ENCODE assay signal across 9 mouse cellular contexts in genomic region chr7:19811114-19811513, GRCm38 (mm10). TPM values are rescaled to one million over a fixed set of nuclear protein-coding genes. Genes with fewer than 3 reads are reported as not detected.
DNase-seq lines count a peak whose midpoint lies in the region; ATAC-seq and TF ChIP-seq lines count a peak whose summit lies in the region.
"Had no signal": no experiment of that assay in that cellular context is flagged by ENCODE, and none has a peak within 500 bp of the region (broad histone marks: within the 10 kb centered on the region; RNA-seq: fewer than 3 reads in every experiment).

No protein-coding gene starts in this region.

- TF ChIP-seq POLR2A in lung, adult 2 months (IDR thresholded peaks at IDR 0.05; ENCODE audit: borderline replicate concordance, extremely low read depth, low read depth, low read length), result no peak

- H3K4me3 ChIP-seq in forebrain, embryonic 12.5 days (replicated peaks), result peak overlapping the region; percentile 25
- no peak overlapping the region for H3K4me3 ChIP-seq in intestine, postnatal 0 days (ENCODE audit: low read depth, low read length)
- no peak overlapping the region for H3K4me3 ChIP-seq in lung, adult 2 months (replicated peaks; ENCODE audit: extremely low read depth, low read depth, low read length)

- peaks cover 23% of the 10 kb centered on the region for H3K4me1 ChIP-seq in forebrain, embryonic 12.5 days
- H3K4me1 ChIP-seq in intestine, postnatal 0 days (replicated peaks; ENCODE audit: control insufficient read depth, insufficient read depth, low read length), result no peaks in the 10 kb centered on the region
- peaks cover 3% of the 10 kb centered on the region; the same call in 1 of the 2 replicates for H3K4me1 ChIP-seq in lung, adult 2 months (ENCODE audit: control insufficient read depth, insufficient read depth, low read length)

- TF ChIP-seq CTCF in intestine, postnatal 0 days (IDR thresholded peaks at IDR 0.05; ENCODE audit: low read depth), result no peak
- no peak for TF ChIP-seq CTCF in lung, adult 2 months (IDR thresholded peaks at IDR 0.05; ENCODE audit: insufficient read depth, low read length)

- peaks cover 77% of the 10 kb centered on the region for H3K27me3 ChIP-seq in forebrain, embryonic 12.5 days
- no peaks in the 10 kb centered on the region for H3K27me3 ChIP-seq in intestine, postnatal 0 days (replicated peaks; ENCODE audit: control insufficient read depth, insufficient read depth, low read length)
- H3K27me3 ChIP-seq in splenic B cell, adult 2 months (ENCODE audit: control insufficient read depth, insufficient read depth, low read length, poor library complexity, severe bottlenecking), result no peaks in the 10 kb centered on the region

- no peak overlapping the region for H3K27ac ChIP-seq in forebrain, embryonic 12.5 days
- H3K27ac ChIP-seq in intestine, postnatal 0 days (ENCODE audit: low read depth, low read length), result no peak overlapping the region

- peak overlapping the region; percentile 25; the same call in 1 of the 2 replicates for H3K9ac ChIP-seq in forebrain, embryonic 12.5 days
- H3K9ac ChIP-seq in intestine, postnatal 0 days (ENCODE audit: low read depth, low read length), result no peak overlapping the region

- DNase-seq in spleen, postnatal 14 days (ENCODE audit: low spot score in 2 of 2), result peak; percentile 41 to 63
- no peak for DNase-seq in spleen, adult 12 weeks (ENCODE audit: low spot score)
- DNase-seq in lung, adult 2 months, result peak; percentile 74
- peak; percentile 56 for DNase-seq in splenic B cell, adult 2 months (ENCODE audit: low read depth, low spot score)
- no peak for DNase-seq in thymus, postnatal 0 days (ENCODE audit: low spot score)

- H3K9me3 ChIP-seq in forebrain, embryonic 12.5 days, result 0 out of 2 replicates have a peak, but pooled peaks cover 3% of the 10 kb centered on the region
- H3K9me3 ChIP-seq in intestine, postnatal 0 days (ENCODE audit: control insufficient read depth), result no peaks in the 10 kb centered on the region

- peak overlapping the region; percentile 46 for H3K4me2 ChIP-seq in forebrain, embryonic 12.5 days
- no peak overlapping the region for H3K4me2 ChIP-seq in intestine, postnatal 0 days (replicated peaks; ENCODE audit: low read depth)

- no peaks in the 10 kb centered on the region for H3K36me3 ChIP-seq in forebrain, embryonic 12.5 days (replicated peaks)
- H3K36me3 ChIP-seq in intestine, postnatal 0 days (ENCODE audit: control insufficient read depth, insufficient read depth), result peaks cover 44% of the 10 kb centered on the region
- H3K36me3 ChIP-seq in splenic B cell, adult 2 months (ENCODE audit: control insufficient read depth, insufficient read depth, low read length, poor library complexity, severe bottlenecking), result peaks cover 27% of the 10 kb centered on the region

- ATAC-seq in forebrain, embryonic 12.5 days (ENCODE audit: low FRiP score), result peak; percentile 40; the same call in 1 of the 2 replicates
- ATAC-seq in intestine, postnatal 0 days, result peak; percentile 29; the same call in 1 of the 2 replicates
- ATAC-seq in inflammation-experienced regulatory T-cells, adult 6 months, result no peak

- 3% methylated on average over 22 of the region's 22 CpGs for WGBS in forebrain, embryonic 12.5 days
- WGBS in intestine, postnatal 0 days, result 24% methylated on average over 22 of the region's 22 CpGs
- 42% methylated on average over 22 of the region's 22 CpGs for WGBS in lung, adult 2 months

RNA-seq across cellular contexts. Expression of gene Bcl3, which starts 11.5 kb away (rescaled TPM):
- 0.62 and 0.96 TPM in 2 replicates for polyA plus RNA-seq in forebrain, embryonic 12.5 days (2016; fragmentation: Nextera tagmentation; extraction: Ambion mirVana)
- 19.0 and 23.7 TPM in 2 replicates for polyA plus RNA-seq in intestine, postnatal 0 days (2015; fragmentation: Nextera tagmentation; extraction: Ambion mirVana)
- 38.7 and 71.2 TPM in 2 replicates for polyA plus RNA-seq in lung, adult 2 months (2012; rRNA removed)
- polyA plus RNA-seq in thymus, postnatal 0 days (2015; fragmentation: Nextera tagmentation; extraction: Ambion mirVana), result 9.5 and 13.1 TPM in 2 replicates
- 10 to 100 TPM; 13.6 to 19.9 (median 18.5) TPM for polyA plus RNA-seq in inflammation-experienced regulatory T-cells, adult 6 months (2017; shearing (Covaris generic))

RNA-seq across cellular contexts. Expression of gene Cblc, which starts 14.5 kb away (rescaled TPM):
- polyA plus RNA-seq in forebrain, embryonic 12.5 days (2016; fragmentation: Nextera tagmentation; extraction: Ambion mirVana), result 0.47 and 0.56 TPM in 2 replicates
- 54.8 and 56.5 TPM in 2 replicates for polyA plus RNA-seq in intestine, postnatal 0 days (2015; fragmentation: Nextera tagmentation; extraction: Ambion mirVana)
- polyA plus RNA-seq in lung, adult 2 months (2012; rRNA removed), result 16.1 and 21.9 TPM in 2 replicates
- polyA plus RNA-seq in thymus, postnatal 0 days (2015; fragmentation: Nextera tagmentation; extraction: Ambion mirVana), result 2.6 and 4.2 TPM in 2 replicates
- polyA plus RNA-seq in inflammation-experienced regulatory T-cells, adult 6 months (2017; shearing (Covaris generic)), result under 1 TPM in 1 of 3 experiments, not detected in 2; 0.68 TPM

RNA-seq across cellular contexts. Expression of gene Bcam, which starts 40.3 kb away (rescaled TPM):
- 8.9 and 10.9 TPM in 2 replicates for polyA plus RNA-seq in forebrain, embryonic 12.5 days (2016; fragmentation: Nextera tagmentation; extraction: Ambion mirVana)
- 36.2 and 38.0 TPM in 2 replicates for polyA plus RNA-seq in intestine, postnatal 0 days (2015; fragmentation: Nextera tagmentation; extraction: Ambion mirVana)
- polyA plus RNA-seq in lung, adult 2 months (2012; rRNA removed), result 769 and 829 TPM in 2 replicates
- polyA plus RNA-seq in thymus, postnatal 0 days (2015; fragmentation: Nextera tagmentation; extraction: Ambion mirVana), result 29.7 and 30.9 TPM in 2 replicates
- polyA plus RNA-seq in inflammation-experienced regulatory T-cells, adult 6 months (2017; shearing (Covaris generic)), result 1 to 10 TPM; 1.1 to 2.3 (median 1.2) TPM

RNA-seq across cellular contexts. Expression of gene Gm19345, which starts 40.7 kb away (rescaled TPM):
- polyA plus RNA-seq in forebrain, embryonic 12.5 days (2016; fragmentation: Nextera tagmentation; extraction: Ambion mirVana), result 0.65 and 1.3 TPM in 2 replicates
- polyA plus RNA-seq in intestine, postnatal 0 days (2015; fragmentation: Nextera tagmentation; extraction: Ambion mirVana), result 0.16 and 0.39 TPM in 2 replicates
- polyA plus RNA-seq in lung, adult 2 months (2012; rRNA removed), result 0.52 TPM in 1 of 2 replicates, not detected in the other
- polyA plus RNA-seq in thymus, postnatal 0 days (2015; fragmentation: Nextera tagmentation; extraction: Ambion mirVana), result not detected in 2 replicates
- not detected for polyA plus RNA-seq in inflammation-experienced regulatory T-cells, adult 6 months (2017; shearing (Covaris generic))
- polyA plus RNA-seq: small intestine, adult 2 months had no signal

RNA-seq across cellular contexts. Expression of gene Ceacam16, which starts 50.0 kb away (rescaled TPM):
- not detected in 2 replicates for polyA plus RNA-seq in forebrain, embryonic 12.5 days (2016; fragmentation: Nextera tagmentation; extraction: Ambion mirVana)
- polyA plus RNA-seq in intestine, postnatal 0 days (2015; fragmentation: Nextera tagmentation; extraction: Ambion mirVana), result not detected in 2 replicates
- 0.90 and 2.5 TPM in 2 replicates for polyA plus RNA-seq in lung, adult 2 months (2012; rRNA removed)
- 0.46 and 0.59 TPM in 2 replicates for polyA plus RNA-seq in thymus, postnatal 0 days (2015; fragmentation: Nextera tagmentation; extraction: Ambion mirVana)
- polyA plus RNA-seq in inflammation-experienced regulatory T-cells, adult 6 months (2017; shearing (Covaris generic)), result under 1 TPM in 2 of 3 experiments, not detected in 1; 0.55 to 0.59 TPM

Comparison
In these comparisons a context has a peak if more than half of its experiments do, and no peak if none do; other contexts are left out.
1. DNase-seq: peak in spleen, postnatal 14 days (2 of 2), lung, adult 2 months (single experiment) and splenic B cell, adult 2 months (single experiment); none in spleen, adult 12 weeks (single experiment) and thymus, postnatal 0 days (single experiment).
2. RNA of gene Bcam, which starts 40.3 kb away (polyA plus RNA-seq): 769 to 829 TPM in lung, adult 2 months; 36.2 to 38.0 TPM in intestine, postnatal 0 days, 29.7 to 30.9 TPM in thymus, postnatal 0 days, 8.9 to 10.9 TPM in forebrain, embryonic 12.5 days and 1.1 to 2.3 TPM in inflammation-experienced regulatory T-cells, adult 6 months; every median in the first group is over 10 times any median in the second.